Mouse (Mus musculus) heart, postnatal 25 days (tissue): ENCODE results near the gene Hs6st3. TPM values are rescaled to one million over a fixed set of nuclear protein-coding genes. Genes with fewer than 3 reads are reported as not detected.

Experiments used
- DNase-seq: peaks from one replicate; pipeline ENCODE4 v3.0.0; 2022; ENCODE audit warnings: low spot score
- intact Hi-C: fragments of 180-260 bp; cut with DNase I; formaldehyde crosslinking; loops from one replicate; pipeline ENCODE4 v1.15.1; 2025
- total RNA-seq, 2 experiments: library from RNA; stranded (reverse); gene quantifications; 2 replicates each; pipeline ENCODE4 v1.2.3; 2021

The Hs6st3 gene
- total RNA-seq, 2 experiments from 2014 or later, result not detected

DNA sequence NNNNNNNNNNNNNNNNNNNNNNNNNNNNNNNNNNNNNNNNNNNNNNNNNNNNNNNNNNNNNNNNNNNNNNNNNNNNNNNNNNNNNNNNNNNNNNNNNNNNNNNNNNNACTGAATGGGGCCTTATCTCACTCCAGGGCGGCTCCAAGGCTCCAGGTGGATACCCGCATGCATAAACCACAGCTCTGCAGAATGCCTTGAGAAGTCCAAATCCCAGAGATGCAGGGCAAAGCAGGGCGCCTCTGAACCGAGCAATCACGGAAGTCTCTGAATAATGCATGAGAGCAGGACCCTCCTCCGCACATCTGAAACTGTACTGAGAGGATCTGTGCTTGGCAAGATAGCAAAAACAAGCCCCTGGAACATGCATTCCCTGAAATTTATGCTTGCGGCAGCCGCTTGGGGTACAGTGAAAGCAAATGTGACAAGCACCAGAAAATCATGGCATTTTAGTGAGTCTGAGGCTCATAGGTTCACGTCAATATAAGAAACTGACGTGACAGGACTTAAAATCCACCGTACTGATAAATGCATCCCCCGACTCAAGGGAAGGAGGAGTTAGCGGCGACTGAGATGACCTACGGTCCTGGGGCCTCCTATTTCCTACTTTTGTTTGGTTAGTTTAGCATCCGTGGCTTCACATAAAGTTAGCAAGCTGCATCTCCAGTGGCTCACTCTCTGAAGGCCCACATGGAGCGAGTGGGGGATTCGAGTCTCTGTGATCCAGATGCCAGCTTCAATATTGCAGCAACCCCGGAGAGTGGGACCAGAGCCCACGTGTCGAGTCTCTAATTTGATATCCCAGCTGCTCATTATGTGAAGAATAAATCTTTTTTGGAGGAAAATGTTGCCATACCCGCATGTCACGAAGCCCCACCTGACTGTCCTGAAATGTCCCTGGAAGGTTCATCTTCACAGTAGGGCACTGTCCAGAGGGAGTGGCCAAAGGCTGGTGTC, 719.5 kb downstream of the Hs6st3 start:
- DNase-seq, result no peak
- intact Hi-C loops, result no loop called here

GRCm38 (mm10) chr14:119873617-119874016, 735.5 kb downstream of the Hs6st3 start:
- intact Hi-C loops, result no loop called here
- no peak for DNase-seq

DNA sequence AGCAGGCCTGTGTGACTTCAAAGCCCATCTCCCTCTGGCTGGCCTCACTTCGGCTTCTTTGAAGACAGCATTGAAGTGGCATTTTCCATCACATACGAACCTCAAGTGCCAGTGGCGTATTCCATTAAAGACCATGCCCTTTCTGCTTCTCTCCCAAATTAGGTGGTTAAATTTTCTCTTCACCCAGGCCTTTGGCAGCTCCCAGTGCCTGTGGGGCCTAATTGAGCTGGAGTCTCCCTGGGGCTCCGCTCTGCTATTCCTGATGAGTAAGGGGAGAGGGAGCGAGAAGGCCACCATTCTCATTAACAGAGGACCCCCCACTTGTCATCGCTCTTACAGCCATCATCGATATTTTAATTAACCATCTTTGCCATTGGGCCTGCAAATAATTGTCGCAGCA, 754.8 kb downstream of the Hs6st3 start:
- DNase-seq, result no peak
- intact Hi-C loops, result no loop called here

DNA sequence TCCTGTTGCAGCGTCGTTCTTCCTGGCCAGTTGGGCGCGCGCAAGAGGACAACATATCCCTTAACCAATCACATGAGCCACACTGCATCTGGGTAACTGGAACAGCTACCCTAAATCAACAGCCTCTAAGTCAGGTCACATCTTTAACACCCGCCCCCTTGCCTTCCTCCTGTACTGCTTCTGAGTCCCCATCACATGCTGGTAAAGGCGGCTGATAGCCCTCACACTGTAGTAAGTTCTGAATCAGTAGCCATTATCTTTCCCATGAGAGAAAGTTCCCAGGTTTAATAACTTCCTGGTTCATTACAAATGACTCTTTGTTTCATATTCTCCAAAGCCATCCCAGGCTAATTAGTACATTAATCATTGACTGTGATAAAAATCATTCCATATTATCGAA, 757.0 kb downstream of the Hs6st3 start:
- intact Hi-C loops, result no loop called here

DNA sequence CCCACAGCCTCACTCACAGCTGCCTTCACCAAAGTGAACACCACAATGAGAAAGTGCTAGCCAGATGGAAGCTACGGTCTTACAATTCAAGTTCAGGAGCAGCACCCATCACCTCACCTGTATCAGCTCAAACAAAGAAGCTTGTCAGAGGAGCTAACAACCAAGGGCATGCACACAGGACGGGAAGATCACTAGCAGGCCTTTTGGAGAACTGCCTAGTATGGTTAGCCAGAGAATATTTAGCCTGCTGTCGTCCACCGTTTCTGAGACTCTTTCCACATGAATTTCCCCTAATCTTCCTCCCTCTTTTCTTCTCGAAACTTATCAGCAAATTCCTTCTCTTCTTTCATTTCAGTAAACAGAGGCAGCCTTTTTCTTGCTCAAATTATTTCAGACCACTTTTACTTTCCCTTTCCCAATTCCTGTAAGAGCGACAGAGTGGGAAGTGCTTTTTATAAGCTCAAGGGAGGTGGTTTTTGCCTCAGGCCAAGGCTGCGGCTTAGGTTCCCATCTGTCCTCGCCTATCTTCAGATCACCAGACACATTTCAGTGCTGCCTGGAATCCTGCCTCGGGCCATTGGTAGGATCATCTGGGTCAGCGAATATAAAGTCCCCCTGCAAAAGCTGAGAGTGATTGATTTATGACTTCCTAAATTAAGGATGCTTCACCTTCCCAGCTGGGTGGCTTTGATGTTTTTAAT, 757.8 kb downstream of the Hs6st3 start:
- no peak for DNase-seq
- intact Hi-C loops, result no loop called here

More for the DNA sequence above, 757.0 kb downstream of the Hs6st3 start:
- no peak for DNase-seq

DNA sequence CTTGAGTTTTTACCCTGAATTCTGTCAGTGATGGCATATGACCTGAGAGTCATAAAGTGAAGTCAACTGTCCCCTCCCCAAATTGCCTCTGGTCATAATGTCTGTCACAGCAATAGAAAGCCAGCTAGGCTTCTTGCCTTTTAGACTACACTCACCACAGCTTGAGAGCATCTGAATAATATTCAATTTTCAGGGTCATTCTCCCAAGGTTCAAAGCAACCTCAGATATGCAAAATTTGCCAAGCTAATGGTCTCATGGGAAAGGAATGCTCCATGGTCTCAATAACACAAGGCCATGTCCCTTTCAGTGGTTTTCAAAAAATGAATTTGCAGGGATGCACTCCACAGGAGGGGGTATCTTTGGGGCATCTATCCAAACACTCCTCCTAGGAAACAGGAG, 764.3 kb downstream of the Hs6st3 start:
- intact Hi-C loops, result no loop called here

GRCm38 (mm10) chr14:119908032-119908675, 770.0 kb downstream of the Hs6st3 start:
- no peak for DNase-seq
- intact Hi-C loops, result no loop called here

More for the DNA sequence above, 764.3 kb downstream of the Hs6st3 start:
- no peak for DNase-seq

DNA sequence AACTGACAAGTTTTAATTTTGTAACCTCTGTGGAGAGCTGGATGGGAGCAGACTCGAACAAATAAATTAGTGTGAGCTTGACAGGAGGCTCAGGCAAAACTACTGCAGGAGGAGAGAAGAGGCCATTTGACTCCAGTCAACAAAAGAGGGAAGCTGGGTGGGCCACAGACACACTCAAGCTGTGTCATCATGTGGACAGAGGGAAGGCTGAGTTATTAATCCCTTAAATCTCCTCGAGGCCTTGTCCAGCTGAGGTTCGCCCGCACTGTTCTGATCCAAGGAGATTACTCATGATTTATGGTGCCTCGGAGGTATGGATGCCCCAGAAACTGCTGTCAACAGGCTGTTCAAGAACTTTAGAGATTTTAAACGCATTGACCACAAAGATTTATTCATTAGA, 776.4 kb downstream of the Hs6st3 start:
- DNase-seq, result no peak
- intact Hi-C loops, result no loop called here

DNA sequence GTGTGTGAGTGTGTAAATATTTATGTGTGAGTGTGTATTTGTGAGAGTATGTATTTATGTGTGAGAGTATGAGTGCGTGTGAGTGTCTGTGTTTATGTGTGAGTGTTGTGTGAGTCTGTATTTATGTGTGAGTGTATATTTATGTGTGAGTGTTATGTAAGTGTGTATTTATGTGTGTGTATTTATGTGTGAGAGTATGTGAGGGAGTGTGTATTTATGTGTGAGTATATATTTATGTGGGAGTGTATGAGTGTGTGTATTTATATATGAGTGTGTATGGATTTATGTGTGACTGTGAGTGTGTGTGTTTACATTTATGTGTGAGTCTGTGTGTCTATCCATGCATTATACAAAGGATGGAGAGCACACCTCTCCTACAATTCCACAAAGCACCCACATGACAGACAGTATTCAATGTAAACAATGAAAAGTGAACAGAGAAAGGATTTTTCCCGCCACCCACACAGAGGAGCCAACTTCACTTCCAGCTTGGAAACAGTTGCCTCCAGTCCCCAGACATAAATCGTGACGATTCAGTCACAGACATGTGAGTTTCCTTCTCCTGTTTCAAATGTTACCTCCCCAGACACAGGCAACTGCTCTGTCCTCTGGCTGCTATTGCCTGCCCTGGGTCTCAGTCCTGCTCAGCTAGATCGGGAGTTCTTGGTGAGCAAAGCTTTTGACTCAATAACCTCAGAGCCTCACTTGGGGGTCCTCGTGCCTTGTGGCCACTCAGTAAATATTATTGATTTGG, 780.3 kb downstream of the Hs6st3 start:
- intact Hi-C loops, result no loop called here
- no peak for DNase-seq

DNA sequence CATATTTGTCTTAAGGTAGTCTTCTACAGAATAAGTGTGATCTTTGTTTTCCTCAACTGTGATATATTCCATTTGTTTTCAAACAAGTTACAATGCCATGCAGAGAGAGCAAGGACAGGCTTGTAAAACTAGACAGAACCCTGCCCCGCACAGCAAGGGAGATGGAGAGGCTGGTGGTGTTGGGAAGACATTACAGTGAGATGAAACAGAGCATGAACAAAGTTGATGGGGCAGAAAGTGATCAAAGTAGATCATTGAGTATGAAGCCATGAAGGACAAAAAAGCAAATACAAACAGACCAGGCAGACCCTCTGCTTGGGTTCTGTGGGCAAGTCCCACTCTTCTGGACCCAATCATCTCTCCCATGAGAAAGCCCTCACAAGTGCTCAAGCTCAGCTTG, 781.0 kb downstream of the Hs6st3 start:
- no peak for DNase-seq
- intact Hi-C loops, result no loop called here

Other genes starting within 250 kb of the Hs6st3 start
- gene Dzip1, start 212.9 kb upstream of the Hs6st3 start, total RNA-seq, result 1 to 10 TPM; 2.2 to 2.3 TPM
- 10 to 100 TPM; 28.8 to 33.1 TPM for gene Dnajc3, start 200.4 kb upstream of the Hs6st3 start, total RNA-seq
- gene Uggt2, start 38.9 kb upstream of the Hs6st3 start, total RNA-seq, result 1 to 10 TPM; 6.0 to 6.2 TPM